8 mouse cellular contexts compared by ENCODE assay signal in the genomic region with DNA sequence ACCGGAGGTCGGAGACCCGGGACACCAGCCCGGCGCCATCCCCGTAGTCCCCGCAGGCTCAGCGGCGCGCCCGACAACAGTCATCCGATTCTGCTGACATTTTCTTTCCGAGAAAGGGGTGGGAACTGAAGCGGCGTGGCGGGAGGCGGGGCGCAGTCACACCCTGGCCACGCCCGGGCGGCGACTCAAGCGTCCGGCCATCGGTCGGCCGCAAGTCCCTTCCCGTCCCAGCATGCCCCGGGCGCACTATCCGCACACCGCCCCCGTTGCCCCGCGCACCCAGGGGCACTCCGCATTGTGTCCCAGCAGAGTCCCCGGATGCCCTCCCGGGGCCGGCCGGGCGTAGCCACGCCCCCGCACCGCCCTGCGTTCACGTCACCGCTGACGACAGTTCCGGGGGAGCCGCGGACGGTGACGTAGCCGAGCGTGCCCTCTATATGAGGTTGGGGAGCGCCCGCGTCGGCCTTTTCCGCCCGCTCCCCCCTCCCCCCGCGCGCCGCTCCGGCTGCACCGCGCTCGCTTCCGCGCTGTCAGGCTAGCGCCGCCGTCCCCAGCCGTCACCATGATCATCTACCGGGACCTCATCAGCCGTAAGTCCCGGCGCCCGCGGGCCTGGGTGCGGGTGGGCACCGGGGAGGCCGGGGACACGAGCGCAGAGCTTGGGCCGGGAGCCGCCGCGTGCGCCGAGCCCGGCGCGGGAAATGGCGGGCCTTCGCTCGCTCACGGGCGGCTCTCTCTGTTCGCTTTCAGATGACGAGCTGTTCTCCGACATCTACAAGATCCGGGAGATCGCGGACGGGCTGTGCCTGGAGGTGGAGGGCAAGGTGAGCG. TPM values are rescaled to one million over a fixed set of nuclear protein-coding genes. Genes with fewer than 3 reads are reported as not detected.
DNase-seq lines count a peak whose midpoint lies in the region; ATAC-seq and TF ChIP-seq lines count a peak whose summit lies in the region.

A gene (plus strand): TSS at position 227 of the 831 bp plus-strand sequence.

- H3K9me3 ChIP-seq in embryonic facial prominence, embryonic 15.5 days (replicated peaks), result no peaks in the 10 kb centered on the region
- no peaks in the 10 kb centered on the region for H3K9me3 ChIP-seq in limb, embryonic 14.5 days (ENCODE audit: control insufficient read depth, low read length)
- H3K9me3 ChIP-seq in midbrain, postnatal 0 days (ENCODE audit: low read length), result no peaks in the 10 kb centered on the region

- no peak for TF ChIP-seq CTCF in bone marrow, adult 2 months (IDR thresholded peaks at IDR 0.05; ENCODE audit: control insufficient read depth, insufficient read depth, low read length)
- no peak for TF ChIP-seq CTCF in midbrain, postnatal 0 days (IDR thresholded peaks at IDR 0.05)

- DNase-seq in 416B (ENCODE audit: low read depth), result peak; percentile 97
- peak; percentile 98 for DNase-seq in heart, adult 8-10 months (ENCODE audit: low spot score)
- DNase-seq in kidney, adult 9 months, result peak; percentile 99
- peak; percentile 96 for DNase-seq in limb, embryonic 14.5 days (ENCODE audit: low spot score)
- DNase-seq in midbrain, postnatal 0 days (ENCODE audit: low spot score), result peak; percentile 96
- peak; percentile 98 to 99 for DNase-seq in spleen, postnatal 14 days (ENCODE audit: low spot score in 2 of 2)

- TF ChIP-seq POLR2A in bone marrow, adult 2 months (IDR thresholded peaks at IDR 0.05; ENCODE audit: borderline replicate concordance, control insufficient read depth, low read depth, low read length), result peak; percentile 95
- peak; percentile 75; the same call in 1 of the 2 replicates for TF ChIP-seq POLR2A in limb, embryonic 14.5 days (IDR thresholded peaks at IDR 0.05; ENCODE audit: borderline replicate concordance, extremely low read depth, insufficient read depth, insufficient read length)

- ATAC-seq in embryonic facial prominence, embryonic 15.5 days (ENCODE audit: insufficient number of reproducible peaks, low FRiP score, low TSS enrichment, low read depth), result peak; percentile 99
- peak; percentile 97 for ATAC-seq in limb, embryonic 14.5 days (ENCODE audit: low FRiP score, low read depth)
- ATAC-seq in midbrain, postnatal 0 days (ENCODE audit: low FRiP score), result peak; percentile 99

- H3K9ac ChIP-seq in embryonic facial prominence, embryonic 15.5 days, result peak within 1 kb of the TSS; percentile 95
- peak within 1 kb of the TSS; percentile 97 for H3K9ac ChIP-seq in limb, embryonic 14.5 days (ENCODE audit: low read depth, low read length, severe bottlenecking)
- peak within 1 kb of the TSS; percentile 91 for H3K9ac ChIP-seq in midbrain, postnatal 0 days (replicated peaks; ENCODE audit: low read length, poor library complexity, severe bottlenecking)

- peak within 1 kb of the TSS; percentile 88 for H3K4me3 ChIP-seq in bone marrow, adult 2 months (replicated peaks; ENCODE audit: control insufficient read depth, low read depth, low read length)
- peak within 1 kb of the TSS; percentile 93 for H3K4me3 ChIP-seq in embryonic facial prominence, embryonic 15.5 days (replicated peaks)
- peak within 1 kb of the TSS; percentile 86 for H3K4me3 ChIP-seq in limb, embryonic 14.5 days (replicated peaks; ENCODE audit: low read length)
- H3K4me3 ChIP-seq in midbrain, postnatal 0 days (ENCODE audit: low read depth, low read length), result peak within 1 kb of the TSS; percentile 86

- no peaks in the 10 kb centered on the region; the same call in 1 of the 2 replicates for H3K4me1 ChIP-seq in bone marrow, adult 2 months (ENCODE audit: control insufficient read depth, insufficient read depth, low read length)
- H3K4me1 ChIP-seq in embryonic facial prominence, embryonic 15.5 days, result peaks cover 12% of the 10 kb centered on the region
- H3K4me1 ChIP-seq in limb, embryonic 14.5 days (ENCODE audit: control insufficient read depth, insufficient read depth, low read length), result 0 out of 2 replicates have a peak, but pooled peaks cover 4% of the 10 kb centered on the region
- H3K4me1 ChIP-seq in midbrain, postnatal 0 days (ENCODE audit: insufficient read depth, low read length), result peaks cover 5% of the 10 kb centered on the region; the same call in 1 of the 2 replicates

- H3K27ac ChIP-seq in bone marrow, adult 2 months (ENCODE audit: control insufficient read depth, insufficient read depth, low read depth, low read length, poor library complexity), result peak within 1 kb of the TSS; percentile 100
- H3K27ac ChIP-seq in embryonic facial prominence, embryonic 15.5 days (replicated peaks), result peak within 1 kb of the TSS; percentile 98
- peak within 1 kb of the TSS; percentile 98 for H3K27ac ChIP-seq in limb, embryonic 14.5 days (replicated peaks; ENCODE audit: low read depth, low read length)
- H3K27ac ChIP-seq in midbrain, postnatal 0 days (ENCODE audit: low read depth, low read length), result peak within 1 kb of the TSS; percentile 99

- peak within 1 kb of the TSS; percentile 61 for H3K4me2 ChIP-seq in embryonic facial prominence, embryonic 15.5 days (replicated peaks)
- peak within 1 kb of the TSS; percentile 76 for H3K4me2 ChIP-seq in limb, embryonic 14.5 days (replicated peaks; ENCODE audit: low read depth, low read length, severe bottlenecking)
- peak within 1 kb of the TSS; percentile 74 for H3K4me2 ChIP-seq in midbrain, postnatal 0 days (ENCODE audit: low read depth, low read length, poor library complexity, severe bottlenecking)

- WGBS in bone marrow, adult 2 months, result under 1% methylated on average over 103 of the region's 108 CpGs
- WGBS in embryonic facial prominence, embryonic 15.5 days, result under 1% methylated on average over 97 of the region's 108 CpGs
- 0% methylated on average over 88 of the region's 108 CpGs for WGBS in limb, embryonic 14.5 days
- whole genome bisulfite sequencing in midbrain, postnatal 0 days, result under 1% methylated on average over 86 of the region's 108 CpGs

- H3K36me3 ChIP-seq in embryonic facial prominence, embryonic 15.5 days, result peaks cover 32% of the 10 kb centered on the region
- H3K36me3 ChIP-seq in limb, embryonic 14.5 days (ENCODE audit: control insufficient read depth, insufficient read depth, low read length), result peaks cover 37% of the 10 kb centered on the region
- H3K36me3 ChIP-seq in midbrain, postnatal 0 days (ENCODE audit: insufficient read depth, low read length), result peaks cover 26% of the 10 kb centered on the region

- no peaks in the 10 kb centered on the region for H3K27me3 ChIP-seq in embryonic facial prominence, embryonic 15.5 days
- no peaks in the 10 kb centered on the region for H3K27me3 ChIP-seq in limb, embryonic 14.5 days (ENCODE audit: control insufficient read depth, insufficient read depth, low read length)
- no peaks in the 10 kb centered on the region for H3K27me3 ChIP-seq in midbrain, postnatal 0 days (ENCODE audit: insufficient read depth, low read length)

RNA-seq across cellular contexts. Expression of the gene that starts here (rescaled TPM):
- 2,309 and 3,063 TPM in 2 replicates for polyA plus RNA-seq in bone marrow, adult 2 months (2011; ENCODE audit: insufficient read depth, insufficient read length, low replicate concordance, missing spikeins)
- polyA plus RNA-seq in embryonic facial prominence, embryonic 15.5 days (2015; fragmentation: Nextera tagmentation; extraction: Ambion mirVana), result 1,119 and 1,203 TPM in 2 replicates
- 1,000 to 10,000 TPM; 2,668 to 3,319 (median 3,029) TPM for total RNA-seq in heart, adult 8-10 months (2022)
- polyA plus RNA-seq in limb, embryonic 14.5 days (2012; rRNA removed), result 2,516 and 2,539 TPM in 2 replicates
- 1,237 and 1,305 TPM in 2 replicates for polyA plus RNA-seq in limb, embryonic 14.5 days (2014; fragmentation: Nextera tagmentation; extraction: Ambion mirVana)
- 555 and 595 TPM in 2 replicates for total RNA-seq in midbrain, postnatal 0 days (2014; rRNA removed)
- polyA plus RNA-seq in midbrain, postnatal 0 days (2015; fragmentation: Nextera tagmentation; extraction: Ambion mirVana), result 612 and 651 TPM in 2 replicates

Comparison
In these comparisons a context has a peak if more than half of its experiments do, and no peak if none do; other contexts are left out.
1. Peak in every context shown above with its lines: DNase-seq, ATAC-seq, H3K4me3 ChIP-seq and H3K27ac ChIP-seq.